Mouse (Mus musculus) spleen, postnatal 14 days (tissue): Measurements from ENCODE around the gene Mgst3.
"Not testable (repeated sequence)": the region's sequence is repeated elsewhere in the genome, so short reads cannot be mapped to it uniquely, and the experiment has no call there.

ENCODE experiments used
- DNase-seq, 2 experiments: peaks; one replicate each; pipeline ENCODE4 v3.0.0; 2021 to 2022; ENCODE audit warnings: low spot score in 2 of 2

Gene Mgst3

GRCm38 (mm10) chr1:167360268-167360667 is 33.4 kb downstream of the Mgst3 start:
- DNase-seq: no peak

GRCm38 (mm10) chr1:167358731-167359130 is 34.9 kb downstream of the Mgst3 start:
- no peak for DNase-seq

DNA sequence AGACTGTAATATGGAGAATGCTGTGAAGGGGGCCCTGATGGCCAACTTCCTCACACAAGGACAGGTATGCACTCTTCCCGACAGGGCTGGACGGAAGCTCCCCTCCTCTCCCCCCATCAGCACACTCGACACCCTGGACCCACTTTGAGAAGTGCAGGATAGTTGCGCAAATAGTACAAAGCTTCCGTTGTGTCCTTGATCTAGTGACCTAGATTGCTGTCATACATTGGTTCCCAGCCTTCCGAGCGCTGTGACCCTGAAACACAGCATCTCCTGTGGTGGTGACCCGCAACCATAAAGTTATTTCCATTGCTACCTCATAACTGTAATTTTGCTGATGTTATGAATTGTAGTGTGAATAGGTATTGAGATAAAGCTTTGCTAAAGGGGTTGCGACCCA is 36.3 kb downstream of the Mgst3 start:
- DNase-seq: no peak

DNA sequence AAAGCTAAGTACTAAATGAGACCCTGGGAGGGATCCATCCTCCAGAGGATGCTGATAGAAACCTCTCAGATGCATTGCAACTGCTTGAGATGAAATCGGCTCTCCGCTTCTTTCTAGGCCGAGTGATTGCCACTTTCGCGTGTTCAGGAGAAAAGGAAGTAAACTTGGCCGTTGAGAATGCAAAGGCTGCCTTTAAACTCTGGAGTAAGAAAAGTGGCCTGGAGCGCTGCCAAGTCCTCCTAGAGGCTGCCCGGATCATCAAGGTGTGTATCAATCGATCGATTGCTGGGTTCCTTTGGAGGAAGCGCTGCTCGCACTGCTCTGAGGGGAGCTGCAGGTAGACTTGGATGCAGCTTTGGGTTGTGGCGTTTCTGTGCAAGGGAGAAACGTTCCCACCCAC is 41.2 kb downstream of the Mgst3 start:
- no peak for DNase-seq

DNA sequence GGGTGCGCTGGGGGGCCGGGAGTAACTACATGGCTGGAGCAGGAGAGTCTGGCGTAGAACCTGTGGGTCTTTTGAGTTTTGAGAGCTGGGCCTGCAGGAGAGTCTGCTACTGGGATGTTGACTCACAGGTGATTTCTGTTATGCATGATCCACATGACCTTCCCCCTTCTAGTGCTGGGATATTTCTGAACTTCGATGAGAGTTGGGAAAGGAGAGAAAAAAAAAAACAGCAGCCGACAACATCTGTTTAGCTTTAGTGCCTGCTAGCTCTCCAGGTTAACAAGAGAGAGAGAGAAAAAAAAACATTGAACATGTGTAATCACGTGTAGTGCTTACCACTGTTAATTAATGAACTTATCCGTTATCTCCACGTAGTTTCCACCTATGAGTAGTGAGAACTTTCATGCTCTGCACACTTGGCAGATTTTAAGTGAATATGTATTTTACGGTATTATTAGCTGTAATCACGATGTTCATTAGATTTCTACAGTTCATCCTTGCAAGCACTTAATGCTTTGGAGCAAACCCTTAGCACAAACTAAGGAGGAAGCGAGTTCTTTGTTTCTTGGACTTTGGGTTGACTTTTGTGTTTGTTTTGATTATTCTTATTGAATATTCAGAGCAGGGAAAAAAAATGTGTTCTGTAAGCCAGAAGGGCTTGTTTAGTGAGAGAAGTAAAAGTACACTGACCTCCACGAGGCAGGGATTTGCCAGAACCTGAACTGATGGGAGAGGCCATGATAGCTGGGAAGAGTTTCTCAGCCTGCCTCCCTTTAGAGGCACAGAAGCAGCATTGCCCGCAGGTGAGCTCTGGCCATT is 42.8 kb downstream of the Mgst3 start:
- DNase-seq: no peak

DNA sequence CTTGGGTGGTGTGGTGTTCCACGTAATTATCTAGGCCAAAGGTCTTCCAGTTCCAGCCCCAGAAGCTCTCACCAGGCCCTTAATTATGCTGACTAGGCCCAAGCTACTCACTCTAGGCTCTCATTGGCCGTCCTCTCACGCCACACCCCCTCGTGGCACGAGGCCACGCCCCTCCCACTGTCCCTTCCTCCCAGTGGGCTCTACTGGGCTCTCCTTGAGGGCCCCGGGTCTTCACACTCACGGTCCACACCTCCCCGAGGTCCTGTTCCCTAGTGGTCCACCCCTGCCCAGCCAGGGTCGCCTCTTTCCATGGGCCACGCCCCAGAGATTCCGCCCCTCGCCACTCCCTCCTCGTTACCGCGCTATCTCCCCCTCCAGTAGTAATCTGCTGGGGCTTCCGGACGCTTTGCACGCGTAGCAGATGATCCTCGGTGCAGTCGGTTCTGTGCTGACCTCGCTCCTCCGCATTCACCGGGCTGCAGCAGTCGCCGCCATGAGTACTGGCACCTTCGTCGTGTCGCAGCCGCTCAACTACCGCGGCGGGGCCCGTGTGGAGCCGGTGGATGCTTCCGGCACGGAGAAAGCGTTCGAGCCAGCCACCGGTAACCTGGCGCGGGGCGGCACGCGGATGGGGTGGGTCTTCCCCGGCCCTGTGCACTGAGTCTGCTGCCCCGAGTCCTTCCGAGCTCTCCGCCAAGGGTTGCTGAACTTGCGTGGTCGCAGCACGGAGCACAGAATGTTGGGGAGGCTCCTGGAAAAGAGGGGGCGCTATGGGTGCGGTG is 43.6 kb downstream of the Mgst3 start, which contains the start of gene Aldh9a1:
Aldh9a1 (plus strand) TSS at position 177 of the 782 bp plus-strand sequence.
- DNase-seq: peak; percentile 75 to 83

GRCm38 (mm10) chr1:167349206-167349605 is 44.4 kb downstream of the Mgst3 start:
- DNase-seq: not testable (repeated sequence)

DNA sequence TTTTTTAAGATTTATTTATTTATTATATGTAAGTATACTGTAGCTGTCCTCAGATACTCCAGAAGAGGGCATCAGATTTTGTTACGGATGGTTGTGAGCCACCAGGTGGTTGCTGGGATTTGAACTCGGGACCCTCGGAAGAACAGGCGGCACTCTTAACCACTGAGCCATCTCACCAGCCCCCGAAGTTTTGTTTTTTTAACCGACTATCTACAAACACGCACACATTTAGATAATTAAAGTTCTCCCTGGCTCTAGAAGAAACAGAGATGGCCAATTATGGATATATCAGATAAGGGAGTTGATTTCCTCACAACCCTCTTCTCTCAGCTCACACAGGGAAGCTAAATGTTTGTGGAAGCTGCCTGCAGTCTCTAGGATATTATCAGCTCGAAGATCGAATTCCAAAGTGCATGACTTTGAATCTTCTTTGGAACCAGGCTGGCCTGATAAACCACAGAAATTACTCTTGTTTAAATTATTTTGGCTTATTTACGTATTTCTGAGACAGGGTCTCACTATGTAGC is 47.6 kb downstream of the Mgst3 start:
- DNase-seq: not testable (repeated sequence)

DNA sequence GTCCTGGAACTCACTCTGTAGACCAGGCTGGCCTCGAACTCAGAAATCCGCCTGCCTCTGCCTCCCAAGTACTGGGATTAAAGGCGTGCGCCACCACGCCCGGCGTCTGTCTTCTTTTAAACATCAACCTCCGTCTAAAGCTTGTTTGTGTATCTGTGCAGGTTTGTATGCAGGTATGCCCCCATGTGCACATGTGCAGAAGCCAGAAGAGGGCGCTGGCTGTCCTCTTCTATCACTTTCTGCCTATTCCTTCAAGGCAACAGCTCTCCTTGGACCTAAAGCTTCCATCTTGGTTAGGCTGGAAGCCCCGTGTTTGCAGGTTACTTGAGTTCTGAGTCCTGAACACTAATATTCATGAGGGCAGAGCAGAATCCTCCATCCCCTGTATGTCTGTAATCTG is 50.8 kb downstream of the Mgst3 start:
- no peak for DNase-seq

DNA sequence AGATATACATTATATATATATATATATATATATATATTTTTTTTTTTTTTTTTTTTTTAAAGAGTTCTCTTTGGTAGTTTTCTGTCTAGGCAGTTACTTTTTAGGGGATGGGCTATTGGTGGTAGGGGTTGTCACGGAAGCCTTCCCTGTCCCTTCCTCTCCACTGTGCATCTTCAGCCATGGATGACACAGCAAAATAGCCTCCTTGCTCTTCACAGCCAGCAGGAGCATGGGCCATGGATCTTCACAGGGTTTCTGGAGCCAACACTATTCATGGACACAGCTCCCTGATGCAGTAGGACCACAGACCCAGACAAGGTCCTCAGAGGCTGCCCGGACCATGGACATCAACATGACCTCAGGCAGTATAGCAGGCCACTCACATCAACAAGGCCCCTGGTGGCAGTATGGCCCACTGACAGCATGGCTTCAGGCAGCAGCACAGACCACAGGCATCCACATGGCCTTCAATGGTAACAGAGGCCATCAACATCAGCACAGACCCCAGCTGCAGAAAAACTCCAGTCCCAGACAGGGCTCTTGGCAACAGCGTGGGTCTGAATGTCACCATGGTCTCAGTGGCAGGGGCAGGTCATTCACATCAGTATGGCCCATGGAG is 52.6 kb downstream of the Mgst3 start:
- DNase-seq: no peak

DNA sequence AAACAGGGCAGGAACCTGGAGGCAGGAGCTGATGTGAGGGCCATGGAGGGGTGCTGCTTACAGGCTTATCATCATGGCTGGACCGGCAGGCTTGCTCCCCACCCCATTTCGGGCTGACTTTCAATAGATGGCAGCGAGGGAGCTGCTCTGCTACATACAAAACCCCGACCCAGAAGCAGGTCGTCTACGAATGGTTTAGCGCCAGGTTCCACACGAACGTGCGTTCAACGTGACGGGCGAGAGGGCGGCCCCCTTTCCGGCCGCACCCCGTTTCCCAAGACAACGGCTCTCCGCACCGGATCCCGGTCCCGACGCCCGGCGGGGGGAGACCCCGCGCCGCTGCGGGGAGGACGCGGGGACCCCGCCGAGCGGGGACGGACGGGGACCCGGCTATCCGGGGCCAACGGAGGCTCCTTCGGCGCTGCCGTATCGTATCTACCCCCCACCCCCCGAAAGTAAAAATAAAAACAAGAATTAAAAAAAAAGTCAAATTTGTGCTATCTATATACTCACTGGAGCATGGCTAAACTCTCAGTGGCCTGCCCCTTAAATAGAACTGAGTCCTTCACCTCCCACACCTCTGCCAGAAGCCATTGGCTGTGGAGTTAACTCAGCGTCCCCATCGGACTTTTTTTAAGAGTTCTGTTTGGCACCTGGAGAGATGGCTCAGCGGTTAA is 53.4 kb downstream of the Mgst3 start:
- DNase-seq: no peak

DNA sequence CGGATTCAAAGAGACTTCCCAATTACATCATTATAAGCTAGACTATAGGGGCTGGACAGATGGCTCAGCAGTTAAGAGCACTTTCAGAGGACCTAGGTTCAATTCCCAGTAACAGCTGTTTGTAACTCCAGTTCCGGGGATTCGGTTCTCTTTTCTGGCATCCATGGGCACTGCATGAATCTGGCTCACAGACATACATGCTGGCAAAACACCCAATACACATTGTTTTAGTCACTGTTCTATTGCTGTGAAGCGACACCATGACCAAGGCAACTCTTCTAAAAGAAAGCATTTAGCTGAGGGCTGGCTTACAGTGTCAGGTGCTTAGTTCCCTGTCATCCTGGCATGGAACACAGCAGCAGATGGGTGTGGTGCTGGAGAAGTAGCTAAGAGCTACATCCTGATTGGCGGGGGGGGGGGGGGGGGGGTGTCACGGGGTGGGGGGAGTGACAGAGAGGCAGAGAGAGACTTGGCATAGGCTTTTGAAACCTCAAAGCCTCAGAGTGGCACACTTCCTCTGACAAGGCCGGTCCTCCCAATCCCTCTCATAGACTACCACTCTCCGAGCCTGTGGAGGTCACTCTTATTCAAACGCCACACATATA is 54.4 kb downstream of the Mgst3 start:
- no peak for DNase-seq

DNA sequence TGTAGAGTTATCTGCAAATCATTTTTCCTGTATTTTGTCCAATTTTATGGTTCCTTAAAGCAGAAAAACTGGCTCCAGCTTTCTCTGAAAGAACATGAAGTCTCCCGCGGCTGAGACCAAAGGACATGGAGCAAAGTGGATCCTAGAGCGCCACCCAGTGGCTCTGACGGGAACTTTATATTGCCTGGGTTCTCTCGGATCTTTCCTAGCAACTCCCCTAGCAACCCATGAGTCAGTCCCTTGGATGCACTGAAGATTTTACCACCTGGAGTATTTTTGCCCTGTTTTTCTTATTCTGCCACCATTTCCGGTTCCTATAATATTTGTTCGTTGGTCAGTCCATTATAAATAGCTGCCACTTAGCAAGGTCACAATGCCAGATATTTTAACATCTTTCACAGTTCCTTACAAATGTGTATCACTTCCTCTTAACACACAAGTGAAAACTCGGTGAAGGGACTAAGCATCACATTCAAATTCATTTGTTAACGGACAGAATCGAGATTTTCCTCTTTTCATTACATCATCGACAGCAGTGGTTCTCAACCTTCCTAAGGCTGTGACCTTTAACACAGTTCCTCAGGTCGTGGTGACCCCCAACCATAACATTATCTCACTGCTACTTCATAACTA is 56.1 kb downstream of the Mgst3 start:
- peak; percentile 54 to 69 for DNase-seq

DNA sequence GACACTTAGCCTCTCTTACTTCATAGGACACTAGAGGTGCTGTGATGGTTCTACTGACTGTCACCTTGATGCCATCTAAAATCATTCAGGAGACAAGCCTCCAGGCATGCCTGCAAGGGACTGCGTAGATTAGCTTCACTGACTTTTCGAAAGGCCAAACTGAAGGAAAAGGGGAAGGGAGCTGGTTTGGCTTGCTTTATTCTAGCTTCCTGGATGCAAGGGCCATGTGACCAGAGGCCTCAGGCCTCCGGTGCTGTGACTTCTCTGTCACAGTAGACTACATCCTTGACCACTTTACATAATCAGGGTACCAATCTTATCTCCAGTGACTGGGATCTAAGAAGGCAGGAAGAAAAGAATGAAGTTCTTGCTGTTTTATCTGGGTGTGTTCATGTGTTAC is 57.2 kb downstream of the Mgst3 start:
- no peak for DNase-seq

GRCm38 (mm10) chr1:167331106-167331505 is 62.5 kb downstream of the Mgst3 start:
- DNase-seq: no peak

GRCm38 (mm10) chr1:167328776-167329175 is 64.9 kb downstream of the Mgst3 start:
- DNase-seq: no peak
